Mouse (Mus musculus): ENCODE data around the gene Usp6nl. TPM values are rescaled to one million over a fixed set of nuclear protein-coding genes. Genes with fewer than 3 reads are reported as not detected.

Usp6nl gene
- total RNA-seq, 4 experiments from 2014 or later: 5.1 to 6.8 (median 5.5) TPM

DNA sequence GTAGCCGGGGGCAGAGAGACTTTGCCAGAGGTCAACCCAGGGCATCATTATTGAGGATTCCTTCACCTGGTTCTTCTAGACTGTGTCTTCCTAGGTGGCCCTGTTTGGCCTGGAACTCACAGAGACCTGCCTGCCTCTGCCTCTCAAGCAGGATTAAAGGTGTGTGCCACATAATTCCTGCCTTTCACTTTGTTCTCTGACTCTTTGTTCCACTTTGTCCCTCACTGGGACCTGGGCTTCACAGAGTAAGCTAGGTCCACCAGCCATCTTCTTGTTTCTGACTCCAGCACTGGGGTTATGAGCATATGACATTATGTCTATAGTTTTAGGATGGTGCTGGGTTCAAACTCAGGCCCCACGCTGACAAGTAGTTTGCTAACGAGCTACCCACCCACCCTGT is 144.9 kb downstream of the Usp6nl start:
- no peak for DNase-seq (ENCODE audit: low spot score)

DNA sequence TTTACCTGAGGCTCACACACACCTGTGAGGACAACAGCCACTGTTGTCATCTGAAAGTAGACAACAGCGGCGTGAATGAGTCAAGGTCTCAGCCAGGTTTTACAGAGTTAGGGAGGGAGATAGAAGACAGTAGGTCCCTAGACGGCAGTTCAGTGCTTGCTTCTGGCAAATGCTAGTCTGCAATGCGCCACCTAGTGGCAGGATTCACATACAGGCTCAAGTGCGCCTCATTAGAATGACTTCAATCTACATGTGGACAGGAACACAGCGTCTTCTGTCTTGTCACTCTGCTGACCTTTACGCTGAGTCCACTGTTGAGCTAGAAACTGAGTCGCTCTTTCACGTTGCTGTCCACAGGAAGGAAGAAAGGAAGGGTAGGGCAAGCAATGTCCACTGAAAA is 146.7 kb downstream of the Usp6nl start:
- peak; percentile 63 for DNase-seq (ENCODE audit: low spot score)

DNA sequence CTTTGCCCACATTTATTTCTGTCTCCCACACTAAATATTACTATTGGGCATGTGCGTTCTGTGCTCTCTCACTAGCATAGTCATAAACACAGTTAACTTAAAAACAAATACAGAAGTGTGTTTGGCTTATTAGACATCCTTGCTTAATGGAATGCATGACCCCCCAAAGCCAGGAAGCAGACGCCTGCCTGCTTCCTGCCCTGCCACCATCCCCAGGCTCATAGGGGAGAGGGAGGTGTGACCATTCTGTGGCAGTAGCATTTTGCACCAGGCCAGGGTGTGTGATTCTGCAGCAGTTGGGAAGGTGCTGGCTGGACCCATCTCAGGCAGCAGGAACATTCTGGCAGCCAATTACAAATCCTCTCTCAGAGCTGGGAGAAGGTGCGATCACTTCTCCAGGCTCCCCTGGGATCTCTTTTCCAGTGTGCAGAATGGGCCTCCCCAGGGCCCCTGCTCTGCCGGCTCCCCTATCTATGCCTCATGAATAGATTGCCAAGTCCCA is 148.7 kb downstream of the Usp6nl start:
- DNase-seq (ENCODE audit: low spot score): no peak

DNA sequence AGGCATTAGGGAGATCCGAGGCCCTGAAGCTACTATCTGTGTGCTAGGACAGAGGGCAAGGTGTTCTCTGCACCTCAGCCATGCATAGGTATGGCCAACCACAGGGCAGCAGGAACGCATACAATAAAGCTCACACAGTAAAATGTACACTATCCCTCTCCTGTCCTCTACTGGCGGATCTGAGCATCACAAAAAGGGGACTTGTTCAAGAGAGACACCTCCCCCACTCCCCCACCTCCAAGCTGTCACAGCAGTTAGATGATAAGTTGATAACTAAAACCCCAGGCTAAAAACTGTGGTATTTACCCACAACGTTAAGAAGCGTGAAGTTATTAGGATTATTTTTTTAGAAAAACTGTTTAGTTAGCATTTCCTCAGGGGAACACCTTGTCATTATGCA is 151.4 kb downstream of the Usp6nl start:
- DNase-seq (ENCODE audit: low spot score): no peak

DNA sequence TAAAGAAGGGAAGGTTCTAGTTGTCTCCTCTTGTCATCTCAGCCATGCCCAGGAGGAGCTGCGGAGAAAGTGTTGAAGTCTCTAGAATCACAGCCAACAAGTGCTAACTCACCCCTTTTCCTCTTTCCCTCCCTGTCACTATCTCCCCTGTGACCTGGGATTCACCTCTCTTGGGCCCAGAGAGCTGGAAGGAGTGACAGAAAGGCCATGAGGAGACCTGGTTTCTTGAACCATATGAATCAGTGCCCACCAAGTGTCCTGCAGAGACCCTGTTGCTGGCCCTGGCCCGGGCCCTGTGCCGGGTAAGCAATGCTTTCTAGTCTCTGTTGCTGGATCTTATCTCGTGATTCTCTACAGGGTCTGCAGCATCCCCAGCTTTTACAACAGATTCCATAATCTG is 155.4 kb downstream of the Usp6nl start:
- no peak for DNase-seq (ENCODE audit: low spot score)

DNA sequence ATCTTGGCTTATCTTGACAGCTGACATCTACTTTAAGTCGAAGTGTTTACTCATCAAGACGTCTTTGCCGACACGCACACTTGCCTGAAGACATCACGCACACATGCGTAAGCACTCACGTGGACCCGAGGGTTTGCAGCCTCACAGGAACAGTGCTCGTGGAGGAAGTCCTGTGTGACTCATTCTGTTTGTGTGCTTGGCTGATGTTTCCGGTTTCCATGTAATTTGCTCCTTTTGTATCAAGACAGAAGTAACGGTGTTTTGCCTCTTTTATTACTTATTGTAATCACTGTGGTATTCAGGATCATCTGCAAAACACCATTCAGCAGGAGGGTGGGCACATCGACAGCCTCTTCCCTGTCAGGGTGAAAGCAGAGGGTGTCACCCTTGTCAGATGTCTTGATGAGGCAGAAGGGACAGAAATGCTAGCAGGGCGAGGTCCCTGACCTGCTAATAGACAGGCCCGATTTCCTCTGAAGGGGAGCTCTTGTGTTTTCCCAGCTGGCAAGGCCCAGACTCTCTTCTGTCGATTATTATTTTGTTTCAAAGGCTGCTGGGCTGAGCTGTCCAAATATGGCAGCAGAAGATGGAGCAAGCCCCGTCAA is 156.0 kb downstream of the Usp6nl start:
- peak; percentile 75 for DNase-seq (ENCODE audit: low spot score)

DNA sequence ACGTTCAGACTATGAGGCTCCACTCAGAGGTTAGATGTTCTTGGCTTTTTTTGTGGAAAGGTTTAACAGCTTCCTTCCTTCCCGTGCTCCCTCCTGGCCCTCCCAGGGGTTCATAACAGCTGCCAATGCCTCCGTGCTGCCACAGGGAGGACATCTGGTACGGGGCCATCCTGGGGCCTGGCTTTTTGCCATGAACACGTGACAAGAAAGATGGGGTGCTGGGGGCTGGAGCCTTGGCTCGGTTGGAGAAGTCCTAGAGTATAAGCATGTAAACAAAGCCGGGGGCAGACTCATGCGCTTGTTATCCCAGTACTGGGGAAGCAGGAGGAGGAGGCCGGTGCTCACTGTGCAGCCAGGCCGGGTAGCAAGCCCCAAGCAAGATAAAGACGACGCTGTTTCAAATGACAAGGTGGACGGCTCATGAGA is 156.5 kb downstream of the Usp6nl start:
- peak; percentile 88 for DNase-seq (ENCODE audit: low spot score)

DNA sequence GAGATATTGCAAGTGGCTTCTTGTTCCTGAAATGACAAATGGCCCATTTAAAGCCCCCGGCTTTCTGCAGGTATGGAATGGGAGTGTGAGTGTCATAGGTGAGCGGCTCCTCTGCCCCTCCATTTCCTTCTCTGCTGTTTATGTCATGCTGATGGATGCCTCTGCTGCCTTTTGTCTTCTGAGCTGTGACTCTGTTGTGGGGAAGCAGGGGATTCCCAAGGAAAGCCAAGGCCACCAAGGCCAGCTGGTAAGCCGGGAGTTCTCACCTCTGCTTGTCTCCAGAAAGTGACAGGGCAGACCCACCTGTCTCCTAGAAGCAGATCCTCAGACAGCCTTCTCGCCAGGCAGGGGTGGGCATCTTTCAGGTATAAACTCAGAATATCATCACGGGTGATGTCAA is 157.2 kb downstream of the Usp6nl start:
- DNase-seq (ENCODE audit: low spot score): no peak

DNA sequence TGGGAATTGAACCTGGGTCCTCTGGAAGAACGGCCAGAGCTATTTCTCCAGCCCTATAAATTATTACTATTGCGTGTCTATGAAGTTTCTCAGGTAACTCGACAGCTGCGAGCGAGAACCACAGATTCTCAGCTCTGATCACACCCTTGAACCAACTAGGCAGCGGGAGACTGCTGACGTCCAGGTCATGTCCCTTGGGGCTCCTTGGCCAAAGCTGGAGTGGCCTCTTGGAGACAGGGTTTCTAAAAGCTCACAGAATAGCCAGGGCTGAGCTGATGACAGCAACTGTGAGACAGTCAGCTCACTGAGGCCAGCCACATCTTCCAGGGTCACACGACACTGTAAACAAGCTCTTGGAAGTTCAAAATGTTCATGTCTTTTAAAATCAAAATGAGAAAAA is 159.5 kb downstream of the Usp6nl start:
- DNase-seq (ENCODE audit: low spot score): no peak

DNA sequence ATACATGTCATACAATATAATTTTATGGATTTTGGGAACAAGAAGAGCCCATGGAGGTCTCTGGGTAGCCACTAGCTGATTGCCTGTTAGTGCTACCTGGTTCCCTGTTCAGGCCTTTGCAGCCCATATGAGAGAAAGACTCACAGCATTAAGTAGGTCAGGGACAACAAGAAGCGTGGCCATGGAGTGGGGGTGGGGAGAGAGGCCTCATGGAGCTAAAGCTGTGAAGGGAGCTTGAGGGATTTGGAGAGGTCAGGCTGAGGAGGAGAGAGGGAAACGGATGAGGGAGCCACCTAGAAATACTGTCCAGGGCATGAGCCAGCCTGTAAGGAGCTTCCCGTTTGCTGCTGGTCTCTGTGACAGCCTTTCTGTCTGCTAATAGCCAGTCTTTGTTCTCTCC is 159.9 kb downstream of the Usp6nl start:
- DNase-seq (ENCODE audit: low spot score): no peak

DNA sequence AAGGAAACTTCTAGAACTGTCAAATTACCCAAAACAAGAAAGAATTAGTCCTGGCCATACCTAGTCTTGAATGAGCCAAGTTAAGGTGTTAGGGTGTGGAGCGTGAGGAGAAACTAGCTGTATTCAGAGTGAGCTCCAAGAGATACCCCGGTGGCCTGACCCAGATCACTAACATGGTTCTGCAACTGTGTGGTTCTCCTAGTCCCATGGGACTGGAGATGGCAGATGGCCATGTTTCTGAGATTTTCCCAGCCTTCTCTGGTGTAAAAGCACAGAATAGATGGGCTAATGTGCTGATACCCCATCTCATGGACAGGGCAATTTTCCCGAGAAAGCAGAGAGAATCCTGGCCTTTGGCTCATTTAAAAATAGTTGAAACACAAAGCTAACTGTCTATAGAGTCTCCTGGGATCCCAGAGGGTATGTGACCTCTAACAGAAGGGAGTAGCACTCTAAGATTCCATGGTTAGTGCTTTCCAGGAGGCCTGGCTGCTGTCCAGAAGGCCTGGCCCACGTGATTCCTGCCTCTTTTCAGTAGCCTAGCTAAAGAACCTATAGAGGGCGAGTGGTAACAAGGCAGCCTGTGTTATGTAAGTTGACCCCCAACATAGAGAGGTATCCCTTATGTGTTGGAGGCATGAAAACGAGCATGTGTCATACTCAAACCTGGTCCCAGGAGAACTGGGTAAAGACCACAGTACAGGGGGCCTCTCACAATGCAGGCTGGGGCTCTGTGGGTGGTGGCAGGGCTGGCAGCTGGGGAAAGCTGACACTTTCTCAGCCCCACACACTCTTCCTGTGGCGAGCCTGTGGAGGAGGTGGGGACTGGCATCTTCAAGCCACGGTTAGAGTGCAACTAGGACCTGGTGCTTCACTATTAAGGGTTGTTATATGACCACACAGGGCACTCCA is 160.9 kb downstream of the Usp6nl start:
- DNase-seq (ENCODE audit: low spot score): peak; percentile 68

DNA sequence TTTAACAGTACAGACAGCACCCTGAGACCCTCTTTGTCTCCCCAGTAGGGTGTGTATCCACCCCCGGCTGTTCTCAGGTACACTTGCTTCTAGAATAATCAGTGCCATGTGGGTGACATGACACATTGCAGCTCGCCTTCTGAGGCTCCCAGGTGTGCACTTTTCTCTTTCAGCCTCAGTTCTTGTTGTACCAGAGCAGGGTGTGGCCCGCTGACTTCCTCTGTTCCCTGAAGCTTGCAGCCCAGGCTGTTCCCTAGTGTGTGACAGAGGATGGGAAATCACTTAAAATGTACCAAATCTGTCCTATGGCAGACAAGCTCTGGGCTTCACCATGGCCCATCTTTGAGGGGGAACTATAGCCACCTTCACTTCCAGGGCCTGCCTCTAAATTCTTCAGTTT is 161.7 kb downstream of the Usp6nl start:
- peak; percentile 45 for DNase-seq (ENCODE audit: low spot score)

DNA sequence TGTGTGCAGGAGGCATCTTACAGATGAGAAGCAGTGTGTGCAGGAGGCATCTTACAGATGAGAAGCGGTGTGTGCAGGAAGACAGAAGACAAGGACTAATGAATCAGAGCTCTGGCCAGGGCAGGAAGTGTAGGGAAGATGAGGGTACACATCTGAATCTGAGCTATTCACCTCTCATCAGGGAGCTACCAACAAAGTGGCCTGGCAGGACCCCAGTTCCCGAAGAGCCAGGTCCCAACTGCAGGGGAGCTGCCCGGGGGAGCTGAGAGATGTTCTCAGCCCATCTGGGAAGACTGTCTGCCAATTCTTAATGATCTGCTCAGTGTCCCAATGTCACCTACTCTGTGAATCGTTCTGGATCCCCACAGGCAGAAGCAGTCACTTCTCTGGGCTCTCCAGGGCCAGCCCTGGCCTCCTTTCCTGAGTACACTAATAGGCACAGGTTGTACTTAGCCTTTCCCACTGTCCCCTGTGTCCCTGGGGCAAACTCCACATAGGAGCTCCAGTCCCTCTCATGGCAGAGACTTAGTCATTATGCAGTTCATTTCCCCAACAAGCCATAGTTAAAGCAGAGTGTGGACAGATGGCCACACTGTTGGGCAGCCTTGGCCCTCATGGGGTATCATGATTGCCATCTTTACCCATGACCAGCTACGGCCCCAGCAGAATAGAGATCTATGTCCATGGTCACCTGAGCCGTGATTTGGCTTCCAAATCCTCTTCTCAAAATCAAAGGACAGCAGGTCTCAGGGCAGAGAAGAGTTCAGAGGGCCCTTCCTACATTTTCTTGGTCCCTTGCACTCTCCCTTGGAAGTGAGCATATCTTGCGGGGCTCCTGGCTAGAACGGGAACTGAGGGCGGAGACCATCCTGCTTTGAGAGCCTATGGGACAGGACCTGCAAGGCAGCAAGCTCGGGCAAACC is 165.4 kb downstream of the Usp6nl start:
- DNase-seq (ENCODE audit: low spot score): no peak

DNA sequence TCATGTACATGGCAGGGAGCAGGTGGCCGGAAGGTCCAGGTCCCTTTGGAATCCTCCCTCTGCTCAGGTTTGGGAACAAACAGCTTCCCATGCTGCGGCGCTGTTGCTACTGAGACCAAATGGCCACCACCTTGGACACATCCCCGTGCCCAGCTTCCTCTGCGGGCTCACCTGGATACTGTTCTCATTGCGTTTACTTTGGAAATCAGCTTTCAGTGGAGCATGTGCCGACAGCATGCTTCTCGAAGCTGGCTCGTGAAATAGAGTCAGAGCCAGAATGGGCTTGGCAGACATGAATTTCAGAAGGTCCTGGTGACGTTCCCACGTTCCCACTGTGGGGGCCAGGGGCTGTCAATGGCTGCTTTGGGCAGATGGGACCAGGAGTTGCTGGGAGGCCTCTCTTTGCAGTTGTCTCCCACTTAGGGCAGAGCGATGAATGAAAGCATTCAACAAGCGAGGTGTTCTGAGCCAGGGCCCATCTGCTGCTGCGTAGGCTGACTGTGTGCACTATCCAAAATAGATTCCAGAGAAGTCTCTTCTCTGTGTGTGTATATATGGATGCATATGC is 166.1 kb downstream of the Usp6nl start:
- no peak for DNase-seq (ENCODE audit: low spot score)

DNA sequence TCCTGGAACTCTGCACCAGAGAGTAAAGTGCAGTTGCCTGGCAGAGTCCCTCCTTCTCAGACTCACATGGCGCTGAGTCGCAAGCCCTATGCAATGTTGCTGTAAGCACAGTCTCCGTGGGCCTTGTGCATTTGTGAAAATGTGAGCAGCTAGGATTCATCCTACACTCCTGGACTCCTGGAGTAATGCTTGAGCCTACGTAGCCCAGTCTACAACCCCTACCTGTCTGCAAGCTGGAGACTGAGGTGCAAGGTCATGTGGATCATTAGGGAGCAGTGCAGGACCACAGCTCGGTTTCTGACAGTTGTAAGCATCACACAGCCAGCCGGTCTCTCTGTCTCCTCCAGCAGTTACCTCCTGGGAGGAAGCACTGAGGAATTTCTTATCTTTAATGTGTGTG is 167.6 kb downstream of the Usp6nl start:
- no peak for DNase-seq (ENCODE audit: low spot score)

DNA sequence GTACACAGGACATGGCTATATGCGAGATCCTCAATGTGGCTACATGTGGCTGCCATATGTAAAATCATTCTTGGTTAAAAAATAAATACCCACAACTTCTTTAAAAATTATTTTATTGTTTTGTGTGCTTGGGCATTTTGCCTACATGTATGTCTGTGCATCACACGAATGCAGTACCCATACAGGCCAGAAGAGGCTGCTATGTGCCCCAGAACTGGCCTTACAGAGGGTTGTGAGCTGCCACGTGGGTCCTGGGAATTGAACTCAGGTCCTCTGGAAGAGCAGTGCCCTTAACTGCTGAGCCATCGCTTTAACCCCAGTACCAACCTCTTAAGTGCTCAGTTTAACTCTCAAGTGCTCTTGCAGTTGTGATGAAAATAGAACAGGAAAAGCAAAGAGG is 168.4 kb downstream of the Usp6nl start:
- DNase-seq (ENCODE audit: low spot score): no peak

DNA sequence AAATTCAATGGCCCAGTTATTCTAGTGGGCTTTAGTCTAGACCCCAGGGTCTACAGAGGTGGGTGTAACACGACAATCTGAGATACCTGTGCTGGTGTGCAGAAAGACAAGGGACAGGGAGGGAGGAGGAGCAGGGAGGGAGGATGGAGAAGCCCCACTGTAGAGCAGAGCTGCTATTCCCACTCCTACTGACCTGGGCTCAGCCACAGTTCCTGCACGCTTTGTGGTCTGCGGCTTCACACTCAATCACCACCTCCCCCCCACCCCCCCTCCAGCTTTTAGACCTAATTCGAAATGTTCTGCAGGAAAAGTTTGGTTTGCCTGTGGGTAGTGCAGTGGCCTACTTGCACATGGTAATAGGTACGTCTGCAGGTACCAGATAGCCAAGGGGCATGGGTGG is 171.4 kb downstream of the Usp6nl start:
- no peak for DNase-seq (ENCODE audit: low spot score)
